Mouse (Mus musculus): ENCODE results near the gene Rpgrip1l.

- no peak for TF ChIP-seq CTCF (IDR thresholded peaks at IDR 0.05; ENCODE audit: low read depth, low read length)
- no peak for TF ChIP-seq POLR2A (IDR thresholded peaks at IDR 0.05; ENCODE audit: insufficient read depth, low read length)
These were observed 10.4 kb upstream of the Rpgrip1l start for GRCm38 (mm10) chr8:91323511-91323910.

Data from ES-Bruce4 (cell line).